Mouse (Mus musculus): ENCODE data around the gene Hsd17b6.
"Not testable (repeated sequence)": the region's sequence is repeated elsewhere in the genome, so short reads cannot be mapped to it uniquely, and the experiment has no call there.

DNA sequence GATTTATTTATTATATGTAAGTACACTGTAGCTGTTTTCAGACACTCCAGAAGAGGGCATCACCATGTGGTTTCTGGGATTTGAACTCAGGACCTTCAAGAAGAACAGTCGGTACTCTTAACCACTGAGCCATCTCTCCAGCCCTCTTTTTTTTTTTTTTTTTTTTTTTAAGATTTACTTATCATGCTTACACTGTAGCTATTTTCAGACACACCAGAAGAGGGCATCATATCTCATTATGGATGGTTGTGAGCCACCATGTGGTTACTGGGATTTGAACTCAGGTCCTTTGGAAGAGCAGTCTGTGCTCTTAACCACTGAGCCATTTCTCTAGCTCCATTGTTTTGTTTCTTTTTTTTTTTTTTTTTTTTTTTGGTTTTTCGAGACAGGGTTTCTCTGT, 44.7 kb upstream of the Hsd17b6 start:
- not testable (repeated sequence) for TF ChIP-seq CTCF (conservative IDR thresholded peaks at IDR 0.05 in 1 of 2, IDR thresholded peaks at IDR 0.05 in 1 of 2; ENCODE audit: low read depth in 2 of 2, low read length in 2 of 2); POLR2A (IDR thresholded peaks at IDR 0.05; ENCODE audit: low read depth, low read length); MAZ (IDR thresholded peaks at IDR 0.05; ENCODE audit: low read depth, low read length)

All from CH12.LX (cell line).